Mouse (Mus musculus): ENCODE results near the gene Ranbp3.
A peak's percentile ranks its signal among the peaks of the same experiment; 100 is the strongest.

GRCm38 (mm10) chr17:56626754-56627470 is 46.2 kb upstream of the Ranbp3 start, which contains the start of gene Lonp1:
- TF ChIP-seq CTCF (IDR thresholded peaks at IDR 0.05; ENCODE audit: borderline replicate concordance, control insufficient read depth, extremely low read depth, insufficient read depth, low read length, poor library complexity) (peak; percentile 37; the same call in 1 of the 2 replicates), POLR2A (IDR thresholded peaks at IDR 0.05; ENCODE audit: control insufficient read depth, extremely low read depth, insufficient read depth, low read length, poor library complexity) (peak; percentile 68)
